Mouse (Mus musculus) neural tube, embryonic 13.5 days (tissue): ENCODE measurements around the gene Palm2. TPM values are rescaled to one million over a fixed set of nuclear protein-coding genes. Genes with fewer than 3 reads are reported as not detected.

Experiments
- ATAC-seq: fragments of 200-750 bp; cut with Nextera tagmentation; 2 replicates; pipeline ENCODE4 v1.8.0; 2017; ENCODE audit warnings: low read depth, mild to moderate bottlenecking, moderate TSS enrichment, moderate library complexity
- H3K27ac ChIP-seq: fragments of 300-500 bp; sonication (generic); replicated peaks from 2 replicates; pipeline ENCODE4 v1.5.1; 2015; ENCODE audit warnings: moderate library complexity, mild to moderate bottlenecking, inconsistent platforms
- H3K27me3 ChIP-seq: fragments of 300-500 bp; sonication (generic); 2 replicates; pipeline ENCODE4 v1.6.1; 2015; ENCODE audit warnings: mild to moderate bottlenecking, inconsistent platforms
- H3K36me3 ChIP-seq: fragments of 300-500 bp; sonication (generic); 2 replicates; pipeline ENCODE4 v1.6.1; 2015; ENCODE audit warnings: mild to moderate bottlenecking, inconsistent platforms
- H3K4me1 ChIP-seq: fragments of 300-500 bp; sonication (generic); replicated peaks from 2 replicates; pipeline ENCODE4 v1.6.1; 2015; ENCODE audit warnings: inconsistent platforms
- H3K4me2 ChIP-seq: fragments of 300-500 bp; sonication (generic); 2 replicates; pipeline ENCODE4 v1.6.1; 2015; ENCODE audit warnings: inconsistent platforms, mild to moderate bottlenecking, moderate library complexity
- H3K4me3 ChIP-seq: fragments of 300-500 bp; sonication (generic); 2 replicates; pipeline ENCODE4 v1.5.1; 2015; ENCODE audit warnings: mild to moderate bottlenecking, inconsistent platforms
- H3K9ac ChIP-seq: fragments of 300-500 bp; sonication (generic); 2 replicates; pipeline ENCODE4 v1.6.1; 2015; ENCODE audit warnings: moderate library complexity, mild to moderate bottlenecking, inconsistent platforms
- H3K9me3 ChIP-seq: fragments of 300-500 bp; sonication (generic); 2 replicates; pipeline ENCODE4 v1.6.1; 2016; ENCODE audit warnings: inconsistent platforms
- WGBS: fragments of 180-500 bp; shearing (Covaris S2); methylation state at CpG from one replicate; pipeline ENCODE4 v1.1.7; 2015; 5-methylcytosine and 5-hydroxymethylcytosine counted together
- polyA plus RNA-seq: library from polyadenylated mRNA; unstranded; fragments of >200 nt; fragmentation: Nextera tagmentation; extraction: Ambion mirVana; gene quantifications from 2 replicates; pipeline ENCODE4 v1.2.1, GENCODE M21; 2015

The Palm2 gene
- polyA plus RNA-seq, 1 experiment from 2014 or later = 7.8 TPM

DNA sequence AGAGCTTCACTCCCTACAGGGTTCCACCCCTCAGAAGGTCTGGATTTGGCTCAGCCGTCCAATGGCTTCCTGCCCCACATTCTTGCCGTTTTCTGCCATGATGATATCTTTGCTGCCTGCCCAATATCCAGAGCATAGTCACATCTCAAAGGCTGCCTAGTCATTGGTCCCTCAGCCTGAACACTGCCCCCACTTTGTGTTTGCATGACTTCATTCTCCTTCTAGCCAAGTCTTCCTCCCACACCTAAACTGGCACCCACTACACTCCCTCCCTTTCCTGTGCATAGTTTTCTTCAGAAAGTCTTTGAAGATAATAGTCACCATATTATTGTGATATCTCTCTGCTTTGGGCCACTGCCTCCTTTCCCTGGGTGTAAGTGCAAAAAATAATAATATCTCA is 123.1 kb downstream of the Palm2 start:
- H3K4me2 ChIP-seq = no peak overlapping the region
- H3K27ac ChIP-seq = no peak overlapping the region
- 0 out of 2 replicates have a peak, but pooled peaks cover 5% of the 10 kb centered on the region for H3K4me1 ChIP-seq
- H3K9me3 ChIP-seq = no peaks in the 10 kb centered on the region
- H3K36me3 ChIP-seq = no peaks in the 10 kb centered on the region
- WGBS = 95% methylated on average over 2 of the region's 2 CpGs
- ATAC-seq = no peak
- H3K27me3 ChIP-seq = no peaks in the 10 kb centered on the region
- no peak overlapping the region for H3K4me3 ChIP-seq
- no peak overlapping the region for H3K9ac ChIP-seq

DNA sequence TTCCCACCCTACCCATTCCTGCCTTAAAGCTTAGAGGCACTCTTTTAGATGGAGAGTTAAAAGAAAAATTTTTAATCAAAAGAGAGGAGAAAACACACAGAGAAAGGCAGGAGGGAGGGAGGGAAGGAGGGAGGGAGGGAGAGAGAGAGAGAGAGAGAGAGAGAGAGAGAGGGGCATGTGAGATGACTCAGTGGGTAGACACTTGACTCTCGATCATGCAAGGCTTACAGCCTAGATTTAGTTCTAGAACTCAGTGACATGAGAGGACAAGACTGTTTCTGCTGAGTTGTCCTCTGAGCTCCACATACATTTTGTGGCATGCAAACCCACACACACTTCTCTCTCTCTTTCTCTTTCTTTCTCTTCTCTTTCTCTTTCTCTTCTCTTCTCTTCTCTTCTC is 125.4 kb downstream of the Palm2 start:
- Histone ChIP-seq H3K9ac (no peak overlapping the region), H3K36me3 (no peaks in the 10 kb centered on the region), H3K4me2 (no peak overlapping the region), H3K9me3 (no peaks in the 10 kb centered on the region), H3K27me3 (no peaks in the 10 kb centered on the region), H3K27ac (no peak overlapping the region), H3K4me3 (no peak overlapping the region), H3K4me1 (0 out of 2 replicates have a peak, but pooled peaks cover 5% of the 10 kb centered on the region)
- WGBS = 77% methylated on average over 1 of the region's 1 CpGs
- ATAC-seq = no peak

DNA sequence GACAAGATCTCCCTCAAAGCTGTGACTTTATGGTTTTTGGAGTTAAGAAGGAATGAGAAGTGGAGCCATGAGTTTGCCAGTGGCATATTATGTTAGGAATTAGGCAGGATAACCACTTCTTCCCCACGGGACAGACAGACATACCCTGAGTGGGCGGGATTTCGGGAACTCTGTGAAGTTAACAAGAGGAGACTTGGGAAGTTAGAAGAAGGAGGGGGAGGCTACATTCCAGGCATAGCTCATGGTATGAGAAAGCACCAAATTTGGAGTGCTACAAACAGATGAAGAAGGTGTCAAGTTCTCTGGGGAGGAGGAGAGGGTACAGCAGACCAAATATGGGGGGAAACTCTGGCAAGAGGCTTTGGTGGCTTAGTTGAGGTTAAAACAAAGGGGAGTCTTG is 126.0 kb downstream of the Palm2 start:
- no peaks in the 10 kb centered on the region for H3K27me3 ChIP-seq
- no peaks in the 10 kb centered on the region for H3K36me3 ChIP-seq
- 74% methylated on average over 3 of the region's 3 CpGs for WGBS
- H3K4me3 ChIP-seq = no peak overlapping the region
- no peaks in the 10 kb centered on the region for H3K9me3 ChIP-seq
- H3K4me2 ChIP-seq = no peak overlapping the region
- H3K27ac ChIP-seq = no peak overlapping the region
- ATAC-seq = no peak
- H3K4me1 ChIP-seq = 0 out of 2 replicates have a peak, but pooled peaks cover 5% of the 10 kb centered on the region
- H3K9ac ChIP-seq = no peak overlapping the region

DNA sequence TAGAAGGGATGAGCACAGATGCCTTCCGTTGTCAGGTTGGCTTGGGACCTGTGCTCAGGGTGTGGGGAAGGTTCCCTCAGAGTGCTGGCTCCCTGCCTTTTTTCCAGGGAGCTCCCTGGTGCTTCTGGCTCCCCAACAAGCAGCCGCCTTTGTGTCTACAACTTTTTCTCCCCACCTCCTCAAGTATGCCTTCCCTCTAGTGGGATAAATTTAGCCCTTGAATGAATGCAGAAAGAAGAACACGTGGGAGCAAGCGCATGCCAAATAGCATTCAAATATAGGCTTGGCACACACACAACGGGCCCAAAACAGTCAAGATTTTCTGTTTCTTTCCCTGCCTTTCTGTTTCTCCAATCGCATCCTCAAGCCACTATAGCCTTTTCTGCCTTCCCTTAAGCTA is 127.0 kb downstream of the Palm2 start:
- no peak for ATAC-seq
- Histone ChIP-seq H3K27me3 (0 out of 2 replicates have a peak, but pooled peaks cover 3% of the 10 kb centered on the region), H3K4me3 (no peak overlapping the region), H3K36me3 (no peaks in the 10 kb centered on the region), H3K4me2 (no peak overlapping the region), H3K4me1 (0 out of 2 replicates have a peak, but pooled peaks cover 4% of the 10 kb centered on the region), H3K27ac (no peak overlapping the region), H3K9ac (no peak overlapping the region), H3K9me3 (no peaks in the 10 kb centered on the region)
- 74% methylated on average over 6 of the region's 6 CpGs for WGBS

DNA sequence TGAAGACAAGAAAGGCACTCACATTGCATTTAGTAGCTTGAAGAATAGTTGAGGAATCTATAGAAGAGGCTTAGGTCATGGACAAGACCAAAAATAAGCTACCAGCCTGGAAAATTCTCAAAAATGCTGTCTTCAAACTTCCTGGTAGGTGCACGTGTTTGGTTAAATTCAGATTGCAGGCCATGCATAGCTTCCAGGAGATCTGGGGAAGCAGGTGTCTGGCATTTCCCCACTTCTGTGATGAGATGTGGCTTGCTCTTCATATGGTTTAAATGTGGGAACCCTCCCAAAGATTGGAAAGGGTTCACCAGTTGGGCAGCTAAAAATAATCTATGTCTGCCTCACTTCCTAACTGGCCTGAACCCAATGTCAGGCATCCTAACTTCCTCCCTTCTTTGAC is 131.2 kb downstream of the Palm2 start:
- 87% methylated on average over 1 of the region's 1 CpGs for WGBS
- no peak overlapping the region for H3K27ac ChIP-seq
- H3K9me3 ChIP-seq = no peaks in the 10 kb centered on the region
- no peak overlapping the region for H3K4me2 ChIP-seq
- ATAC-seq = no peak
- H3K36me3 ChIP-seq = no peaks in the 10 kb centered on the region
- H3K9ac ChIP-seq = no peak overlapping the region
- H3K4me1 ChIP-seq = peaks cover 16% of the 10 kb centered on the region
- H3K4me3 ChIP-seq = no peak overlapping the region
- H3K27me3 ChIP-seq = peaks cover 24% of the 10 kb centered on the region

DNA sequence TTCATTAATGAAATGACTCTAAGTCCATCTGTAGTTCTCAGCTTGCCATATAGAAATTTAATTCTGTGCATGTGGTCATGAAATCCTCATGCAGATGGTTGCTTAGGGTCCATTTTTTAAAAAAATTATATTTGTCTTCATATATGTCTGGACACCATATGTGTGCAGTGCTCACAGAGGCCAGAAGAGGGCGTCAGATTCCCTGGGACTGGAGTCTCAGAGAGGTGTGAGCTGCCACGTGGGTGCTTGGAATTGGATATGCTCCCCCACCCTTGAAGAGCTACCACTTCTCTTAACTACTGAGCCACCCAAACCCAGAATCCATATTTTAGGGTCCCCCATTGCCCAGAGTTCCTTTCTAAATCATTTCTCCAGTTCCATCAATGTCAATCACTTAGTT is 131.8 kb downstream of the Palm2 start:
- ATAC-seq = no peak
- Histone ChIP-seq H3K27ac (no peak overlapping the region), H3K9me3 (no peaks in the 10 kb centered on the region), H3K4me1 (peaks cover 16% of the 10 kb centered on the region), H3K4me3 (no peak overlapping the region), H3K36me3 (no peaks in the 10 kb centered on the region), H3K4me2 (no peak overlapping the region), H3K27me3 (peaks cover 24% of the 10 kb centered on the region), H3K9ac (no peak overlapping the region)
- WGBS = 57% methylated on average over 2 of the region's 2 CpGs

DNA sequence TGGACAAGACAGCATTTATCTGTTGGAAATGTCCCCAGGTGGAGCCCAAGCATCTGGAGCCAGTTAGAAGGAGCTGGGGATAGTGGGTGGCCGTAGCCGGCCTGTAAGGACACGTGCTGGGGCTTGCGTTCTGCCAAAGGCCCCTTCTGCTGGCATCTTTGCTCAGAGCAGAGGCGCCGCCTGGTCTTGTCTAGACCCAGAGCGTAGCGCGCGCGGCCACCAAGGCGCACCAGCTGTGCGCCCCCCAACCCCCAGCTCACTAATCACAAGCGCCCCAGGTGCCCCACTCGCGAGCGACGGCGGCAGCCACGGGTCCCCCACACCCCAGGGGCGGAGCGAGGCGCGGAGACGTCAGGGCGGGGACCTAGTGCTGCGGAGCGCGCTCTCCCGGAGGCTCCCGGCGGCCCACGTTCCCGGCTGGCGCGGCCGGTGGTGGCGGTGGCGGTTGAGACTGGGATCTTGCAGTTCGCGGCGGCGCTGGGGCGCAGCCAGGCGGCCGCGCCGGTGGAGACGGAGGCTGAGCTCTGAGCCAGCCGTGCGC is 133.7 kb downstream of the Palm2 start, which contains the start of gene Pakap:
Pakap (plus strand) TSS at position 514 of the 541 bp plus-strand sequence.
- peak within 1 kb of the TSS; percentile 68 for H3K9ac ChIP-seq
- H3K9me3 ChIP-seq = no peaks in the 10 kb centered on the region
- no peaks in the 10 kb centered on the region for H3K36me3 ChIP-seq
- peak within 1 kb of the TSS; percentile 75 for H3K4me2 ChIP-seq
- H3K4me3 ChIP-seq = peak within 1 kb of the TSS; percentile 45
- WGBS = under 1% methylated on average over 40 of the region's 51 CpGs
- H3K4me1 ChIP-seq = peaks cover 16% of the 10 kb centered on the region
- peaks cover 24% of the 10 kb centered on the region for H3K27me3 ChIP-seq
- ATAC-seq = peak; percentile 92
- peak within 1 kb of the TSS; percentile 47 for H3K27ac ChIP-seq

DNA sequence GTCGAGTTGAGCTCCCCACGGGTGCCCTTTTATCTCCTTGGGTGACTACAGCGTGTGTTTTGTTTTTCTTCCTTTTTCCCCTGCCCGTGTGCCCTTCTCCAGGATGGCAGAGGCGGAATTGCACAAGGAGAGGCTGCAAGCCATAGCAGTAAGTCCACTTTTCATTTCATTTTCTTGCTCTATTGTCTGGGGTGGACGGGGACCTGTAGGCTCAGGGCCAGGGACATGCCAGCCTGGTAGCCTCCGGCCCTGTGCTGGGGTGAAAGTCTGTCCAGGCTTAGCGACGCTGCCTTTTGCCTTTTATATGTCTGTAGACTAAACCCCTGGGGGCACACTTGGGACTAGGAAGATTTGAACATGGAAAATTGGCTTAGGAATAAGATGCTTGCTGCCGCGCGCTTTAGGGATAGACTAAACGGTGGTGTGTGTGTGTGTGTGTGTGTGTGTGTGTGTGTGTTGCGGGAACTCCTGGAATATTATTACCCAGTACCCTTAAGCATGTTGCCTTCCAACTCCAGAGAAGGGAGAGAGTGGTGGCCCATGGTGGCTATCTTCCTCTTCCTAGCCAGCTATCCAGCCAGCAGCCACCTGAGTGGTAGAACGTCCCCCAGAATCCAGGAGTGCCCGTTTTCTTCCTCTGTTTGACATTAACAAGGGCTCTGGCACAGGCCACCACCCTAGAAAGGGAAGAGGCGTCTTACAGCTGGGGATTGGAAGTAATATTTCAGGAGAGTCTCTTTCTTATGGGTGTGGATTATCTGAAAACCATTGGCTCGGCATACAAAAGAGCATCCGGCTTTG is 134.4 kb downstream of the Palm2 start:
- Histone ChIP-seq H3K9ac (peak overlapping the region; percentile 68), H3K27ac (peak overlapping the region; percentile 47), H3K9me3 (no peaks in the 10 kb centered on the region), H3K4me1 (peaks cover 16% of the 10 kb centered on the region), H3K36me3 (no peaks in the 10 kb centered on the region), H3K27me3 (peaks cover 24% of the 10 kb centered on the region), H3K4me2 (peak overlapping the region; percentile 75), H3K4me3 (peak overlapping the region; percentile 45)
- 53% methylated on average over 18 of the region's 19 CpGs for WGBS
- peak; percentile 74 for ATAC-seq

DNA sequence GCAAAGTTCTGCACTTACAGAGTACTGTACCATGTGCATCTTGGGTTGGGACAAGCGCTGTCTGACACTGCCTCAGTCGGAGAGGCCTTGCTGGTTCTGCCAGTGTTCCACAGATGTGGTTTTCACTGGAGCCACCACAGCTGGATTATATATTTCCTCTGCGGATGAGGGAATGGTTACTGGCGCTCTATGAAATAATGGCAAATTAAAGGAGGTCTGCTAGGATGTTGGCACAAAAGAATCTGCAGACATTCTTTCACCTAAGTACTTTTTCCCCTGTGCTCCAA is 135.0 kb downstream of the Palm2 start:
- peak overlapping the region; percentile 45 for H3K4me3 ChIP-seq
- WGBS = 86% methylated on average over 4 of the region's 4 CpGs
- H3K27me3 ChIP-seq = peaks cover 24% of the 10 kb centered on the region
- no peak for ATAC-seq
- no peaks in the 10 kb centered on the region for H3K36me3 ChIP-seq
- H3K27ac ChIP-seq = no peak overlapping the region
- H3K9me3 ChIP-seq = no peaks in the 10 kb centered on the region
- H3K9ac ChIP-seq = peak overlapping the region; percentile 68
- peaks cover 16% of the 10 kb centered on the region for H3K4me1 ChIP-seq
- peak overlapping the region; percentile 75 for H3K4me2 ChIP-seq

DNA sequence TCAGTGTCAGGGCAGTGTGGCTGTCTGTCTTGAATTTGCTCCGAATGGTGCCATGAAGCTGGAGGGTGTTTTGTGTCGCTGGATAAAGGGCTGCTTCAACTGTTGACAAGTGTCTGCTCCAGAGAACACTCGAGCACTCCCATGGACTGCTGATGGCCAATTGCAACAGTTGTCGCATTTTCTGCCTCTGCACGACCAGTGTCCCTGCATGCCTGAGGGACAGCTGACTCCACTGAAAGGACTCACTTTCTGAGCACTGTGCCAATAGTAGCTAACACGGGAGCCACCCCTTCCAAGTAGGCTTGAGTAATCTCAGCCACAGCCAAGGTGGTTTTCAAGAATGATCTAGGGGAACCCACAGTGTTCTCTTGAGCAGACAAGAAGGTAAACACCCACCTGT is 135.7 kb downstream of the Palm2 start:
- Histone ChIP-seq H3K4me1 (peaks cover 16% of the 10 kb centered on the region), H3K36me3 (no peaks in the 10 kb centered on the region), H3K4me2 (peak overlapping the region; percentile 75), H3K4me3 (no peak overlapping the region), H3K27ac (no peak overlapping the region), H3K9me3 (no peaks in the 10 kb centered on the region), H3K9ac (no peak overlapping the region), H3K27me3 (peaks cover 24% of the 10 kb centered on the region)
- 70% methylated on average over 6 of the region's 6 CpGs for WGBS
- ATAC-seq = no peak

DNA sequence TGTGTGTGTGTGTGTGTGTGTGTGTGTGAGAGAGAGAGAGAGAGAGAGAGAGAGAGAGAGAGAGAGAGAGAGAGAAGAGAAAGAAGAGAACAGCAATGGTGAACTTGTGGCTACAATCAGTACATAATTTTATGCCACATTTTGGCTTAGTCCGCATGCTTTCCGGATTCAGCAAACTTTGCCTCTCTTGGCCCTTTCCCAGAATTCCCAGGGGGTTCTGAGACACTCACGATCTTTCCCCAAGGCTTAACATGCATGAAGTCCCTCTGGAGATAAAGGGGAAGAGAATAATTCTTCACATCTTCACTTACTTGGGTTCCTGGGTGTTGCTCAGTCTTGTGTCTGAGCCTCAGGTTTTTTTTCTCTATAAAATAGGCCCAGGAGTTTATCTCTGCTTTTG is 136.2 kb downstream of the Palm2 start:
- WGBS = 61% methylated on average over 3 of the region's 3 CpGs
- H3K4me2 ChIP-seq = no peak overlapping the region
- no peaks in the 10 kb centered on the region for H3K9me3 ChIP-seq
- H3K27ac ChIP-seq = no peak overlapping the region
- H3K9ac ChIP-seq = no peak overlapping the region
- H3K27me3 ChIP-seq = peaks cover 24% of the 10 kb centered on the region
- H3K4me3 ChIP-seq = no peak overlapping the region
- H3K36me3 ChIP-seq = no peaks in the 10 kb centered on the region
- ATAC-seq = no peak
- H3K4me1 ChIP-seq = peaks cover 16% of the 10 kb centered on the region

DNA sequence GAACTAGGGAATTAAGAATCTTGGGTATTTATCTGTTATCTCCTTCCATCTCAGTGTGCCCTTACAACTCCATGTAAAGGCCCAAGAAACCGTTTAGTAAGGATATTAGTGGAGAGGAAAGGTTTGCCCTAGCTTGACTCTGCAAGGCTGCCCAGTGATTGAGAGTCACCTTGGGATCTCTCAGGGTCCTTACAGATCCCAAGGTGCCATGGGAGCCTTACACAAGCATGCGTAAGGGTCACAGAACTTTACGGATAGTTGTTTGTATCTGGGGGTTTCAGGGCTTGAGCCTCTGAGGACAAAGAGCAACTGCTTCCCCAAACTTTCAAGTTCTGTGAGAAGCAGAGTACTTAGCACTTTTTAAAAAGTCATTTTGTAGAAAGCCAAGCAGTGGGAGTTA is 140.1 kb downstream of the Palm2 start:
- Histone ChIP-seq H3K4me3 (no peak overlapping the region), H3K27me3 (peaks cover under 1% of the 10 kb centered on the region; the same call in 1 of the 2 replicates), H3K4me2 (no peak overlapping the region), H3K36me3 (no peaks in the 10 kb centered on the region), H3K4me1 (no peaks in the 10 kb centered on the region), H3K9ac (no peak overlapping the region), H3K9me3 (no peaks in the 10 kb centered on the region), H3K27ac (no peak overlapping the region)
- 91% methylated on average over 3 of the region's 3 CpGs for WGBS
- no peak for ATAC-seq
